Mouse (Mus musculus): ENCODE results near the gene Egln1.

Egln1 gene

DNA sequence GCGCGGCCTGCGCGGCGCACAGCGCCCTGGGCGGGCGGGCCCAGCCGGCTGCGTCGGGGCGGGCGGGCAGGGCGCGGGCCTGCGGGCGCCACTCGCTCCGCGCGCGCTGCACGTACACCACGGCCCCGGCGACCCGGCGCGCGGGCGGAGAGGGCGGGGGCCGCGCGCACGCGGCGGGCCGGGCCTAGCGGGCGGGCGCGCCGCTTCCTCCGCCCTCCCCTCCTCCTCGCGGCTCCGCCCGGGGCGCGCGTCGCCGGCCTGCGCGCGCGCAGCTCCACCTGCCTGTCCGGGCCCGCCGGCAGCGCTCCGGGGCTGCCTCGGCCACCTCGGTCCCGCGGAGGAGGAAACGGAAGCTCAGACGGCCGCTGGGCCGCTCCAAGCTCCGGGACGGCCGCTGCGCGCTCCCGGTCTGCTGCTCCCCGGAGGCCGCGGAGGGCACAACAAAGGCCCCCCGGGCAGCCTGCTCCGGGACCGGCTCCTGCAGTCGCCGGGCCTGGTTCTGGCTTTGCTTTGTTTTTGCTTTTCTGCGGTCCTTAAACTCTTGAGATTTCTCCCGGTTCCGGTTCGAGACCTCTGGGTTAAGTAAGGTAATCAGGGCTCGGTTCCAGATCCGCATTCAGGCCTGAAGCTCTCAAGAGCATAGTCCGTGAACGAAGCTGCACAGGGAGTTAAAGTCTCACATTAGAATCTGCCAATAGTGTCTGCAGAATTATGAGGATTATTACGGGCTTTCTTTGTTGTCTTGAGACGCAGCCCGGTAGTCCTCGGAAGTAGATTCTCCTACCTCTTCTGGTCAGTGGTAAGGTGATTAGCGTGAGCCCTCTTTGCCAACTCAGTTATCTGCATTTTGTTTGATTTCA, at the start of gene Egln1:
TSS of gene Egln1 (minus strand) at position 116 of the 860 bp plus-strand sequence.
- peak; percentile 63 to 70 for DNase-seq

DNA sequence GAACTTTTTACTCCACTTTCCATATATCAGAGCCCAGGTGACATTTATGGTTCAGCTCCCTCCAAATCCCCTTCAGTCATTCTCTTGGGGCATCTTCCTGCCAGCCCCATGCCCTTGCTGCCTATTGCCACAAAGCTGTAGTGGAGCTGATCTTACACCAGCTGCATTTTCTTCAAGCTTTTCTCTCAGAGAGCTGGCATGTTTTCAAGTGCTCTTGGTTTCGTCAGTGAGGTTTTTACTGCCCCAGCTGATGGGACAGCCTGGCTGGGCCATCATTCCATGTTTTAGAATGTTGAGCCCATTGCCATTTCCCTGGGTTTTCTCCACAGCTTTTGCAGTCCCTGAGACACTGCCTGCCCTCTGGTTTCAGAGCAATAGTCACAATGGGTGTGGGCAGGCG, 46.7 kb upstream of the Egln1 start:
- no peak for DNase-seq

DNA sequence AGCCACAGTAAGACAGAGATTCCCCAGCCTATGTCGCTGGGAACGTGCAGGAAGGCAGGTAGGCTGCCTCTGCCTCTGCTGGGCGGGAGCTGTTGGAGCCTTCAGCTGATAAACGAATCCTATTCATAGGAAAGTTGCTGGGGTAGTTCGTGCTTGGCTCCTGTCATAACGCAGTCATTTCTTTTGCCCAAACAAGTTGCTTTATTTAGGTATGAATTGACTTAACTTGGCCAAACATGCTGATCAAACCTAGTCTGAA, 42.5 kb upstream of the Egln1 start:
- DNase-seq = no peak

DNA sequence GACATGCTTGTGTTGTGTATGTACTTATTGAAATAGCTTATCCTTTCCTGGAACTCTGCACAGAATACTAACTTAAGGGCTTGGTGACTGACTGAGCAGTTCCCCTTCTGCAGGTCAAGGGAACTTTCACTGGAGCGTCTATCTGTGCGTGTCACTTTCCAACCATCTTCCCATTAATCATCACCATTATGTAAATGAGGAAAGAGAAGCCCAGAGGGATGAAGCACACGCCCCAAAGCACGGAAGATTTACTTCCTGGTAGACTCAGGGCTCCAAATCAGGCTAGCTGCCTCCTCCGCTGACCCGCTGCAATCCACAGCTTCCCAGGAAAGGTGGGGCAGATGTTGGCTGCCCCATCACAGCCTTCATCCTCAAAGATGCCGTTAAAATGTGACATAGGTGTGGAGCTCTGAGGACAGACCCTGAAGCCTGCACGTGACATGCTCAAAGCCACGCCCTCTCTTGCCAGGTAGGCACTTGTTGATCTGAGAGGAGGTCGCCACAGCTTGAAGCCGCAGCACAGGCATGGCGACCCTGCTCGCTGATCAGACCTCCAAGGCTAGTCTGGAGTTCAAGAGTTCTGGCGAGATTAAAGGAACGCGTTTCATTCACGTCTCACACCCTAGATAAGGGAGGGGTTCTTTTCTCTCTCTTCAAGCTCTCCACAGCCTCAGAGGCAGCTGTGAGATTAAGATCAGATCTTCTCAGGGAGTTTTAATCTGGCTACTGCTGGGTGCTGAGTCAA, 42.0 kb upstream of the Egln1 start:
- DNase-seq = no peak

DNA sequence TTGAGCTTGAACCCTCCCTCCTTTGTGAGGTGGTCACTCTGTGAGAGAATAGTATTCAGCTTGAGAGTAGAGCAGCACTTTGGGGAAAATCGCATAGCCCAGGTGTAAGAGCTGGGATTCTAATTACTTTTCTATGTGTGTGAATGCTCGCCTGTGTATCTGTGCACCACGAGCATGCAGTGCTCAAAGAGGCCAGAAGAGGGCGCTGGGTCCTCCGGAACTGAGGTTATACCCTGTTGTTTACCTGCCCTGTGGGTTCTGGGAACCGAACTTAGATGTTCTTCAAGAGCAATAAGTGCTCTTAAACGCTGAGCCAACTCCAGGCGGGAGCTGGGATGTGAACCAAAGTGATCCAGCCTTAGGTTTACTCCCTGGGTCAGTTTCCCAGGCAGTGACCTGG, 31.7 kb upstream of the Egln1 start:
- DNase-seq = peak; percentile 3 to 9

DNA sequence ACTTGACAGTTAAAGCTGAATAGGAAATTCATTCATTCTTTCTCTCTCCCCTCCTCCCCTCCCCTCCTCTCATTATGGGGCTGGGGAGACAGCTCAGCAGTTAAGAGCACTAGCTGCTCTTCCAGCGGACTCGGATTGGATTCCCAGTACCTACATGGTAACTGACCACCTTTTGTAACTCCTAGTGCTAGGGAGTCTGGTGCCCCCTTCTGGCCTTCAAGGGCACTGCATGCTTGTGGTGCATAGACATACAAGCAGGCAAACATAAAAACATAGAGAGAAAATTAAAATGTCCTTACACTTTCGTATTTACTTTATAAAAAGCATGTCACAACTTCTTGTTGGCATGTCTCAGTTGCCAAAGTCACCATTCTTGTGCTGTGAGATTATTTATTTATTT, 30.9 kb upstream of the Egln1 start:
- DNase-seq = peak; percentile 32 to 42

DNA sequence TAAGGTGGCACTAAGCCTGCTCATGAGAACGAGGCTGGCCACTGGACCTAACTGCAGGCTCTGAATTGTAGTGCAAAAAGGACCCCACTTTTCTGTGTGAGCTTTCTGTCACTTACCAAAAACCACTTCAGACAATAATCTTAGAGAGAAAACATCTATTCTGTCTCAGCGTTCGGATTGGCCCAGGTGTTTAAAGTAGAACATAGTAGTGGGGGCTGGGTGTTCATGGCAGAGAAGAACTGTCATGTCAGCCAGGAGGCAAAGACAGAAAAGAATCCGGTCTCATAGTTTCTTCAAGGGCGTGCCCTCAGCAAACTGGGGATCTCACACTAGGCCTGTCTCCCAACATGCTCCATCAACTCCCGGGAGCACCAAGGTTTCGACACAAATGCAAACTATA, 28.9 kb upstream of the Egln1 start:
- DNase-seq = no peak

DNA sequence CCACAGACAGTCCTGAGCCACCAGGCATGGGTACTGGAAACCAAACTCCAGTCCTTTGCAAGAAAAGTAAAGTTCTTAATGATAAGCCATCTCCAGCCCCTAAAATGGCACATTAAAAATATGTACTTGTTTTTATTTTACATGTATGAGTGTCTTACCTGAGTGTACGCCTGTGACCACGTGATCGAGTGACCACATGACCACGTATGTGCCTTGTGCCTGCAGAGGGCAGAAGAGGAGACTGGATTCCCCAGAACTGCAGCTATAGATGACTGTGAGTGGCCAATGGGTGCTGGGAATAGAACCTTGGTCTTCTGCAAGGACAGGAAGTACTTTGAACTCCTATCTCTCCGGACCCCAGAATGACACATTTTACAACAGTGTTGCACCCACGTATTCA, 27.1 kb upstream of the Egln1 start:
- DNase-seq = no peak

DNA sequence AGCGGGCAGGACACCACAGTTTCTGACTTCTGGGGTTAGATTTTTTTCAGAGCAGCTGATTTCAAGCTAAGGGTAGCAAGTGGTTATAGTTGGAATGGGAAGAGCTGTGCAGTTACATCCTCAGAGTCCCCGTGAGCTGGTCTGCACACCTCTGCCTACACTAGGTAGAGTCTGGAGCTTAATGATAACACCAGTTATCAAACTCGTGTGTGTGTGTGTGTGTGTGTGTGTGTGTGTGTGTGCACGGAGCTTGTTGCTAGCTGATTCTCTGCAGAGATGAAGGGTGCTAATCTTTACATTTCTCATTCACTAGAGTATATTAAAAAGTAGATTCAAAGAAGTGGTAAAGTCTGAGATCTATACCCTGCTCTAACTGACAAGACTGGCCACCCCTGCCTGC, 25.1 kb upstream of the Egln1 start:
- no peak for DNase-seq

DNA sequence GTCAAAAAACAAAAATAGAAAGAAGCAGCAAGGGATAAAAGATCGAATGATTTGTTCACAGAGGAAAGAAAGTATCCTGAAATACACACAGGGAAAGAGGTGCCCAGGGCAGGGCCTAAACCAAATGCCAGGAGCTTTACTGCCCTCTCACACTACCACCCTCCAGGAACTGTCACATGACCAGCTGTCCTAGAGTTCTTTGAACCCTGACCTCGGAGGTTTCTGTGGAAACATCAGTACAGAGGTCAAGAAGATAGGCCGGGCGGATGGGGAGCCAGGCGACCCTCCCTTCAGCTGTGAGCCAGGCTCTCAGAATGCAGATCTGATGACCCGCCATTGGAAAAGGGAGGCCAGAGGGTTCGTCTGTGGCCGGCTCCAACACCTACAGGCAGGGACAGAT, 24.1 kb upstream of the Egln1 start:
- no peak for DNase-seq

DNA sequence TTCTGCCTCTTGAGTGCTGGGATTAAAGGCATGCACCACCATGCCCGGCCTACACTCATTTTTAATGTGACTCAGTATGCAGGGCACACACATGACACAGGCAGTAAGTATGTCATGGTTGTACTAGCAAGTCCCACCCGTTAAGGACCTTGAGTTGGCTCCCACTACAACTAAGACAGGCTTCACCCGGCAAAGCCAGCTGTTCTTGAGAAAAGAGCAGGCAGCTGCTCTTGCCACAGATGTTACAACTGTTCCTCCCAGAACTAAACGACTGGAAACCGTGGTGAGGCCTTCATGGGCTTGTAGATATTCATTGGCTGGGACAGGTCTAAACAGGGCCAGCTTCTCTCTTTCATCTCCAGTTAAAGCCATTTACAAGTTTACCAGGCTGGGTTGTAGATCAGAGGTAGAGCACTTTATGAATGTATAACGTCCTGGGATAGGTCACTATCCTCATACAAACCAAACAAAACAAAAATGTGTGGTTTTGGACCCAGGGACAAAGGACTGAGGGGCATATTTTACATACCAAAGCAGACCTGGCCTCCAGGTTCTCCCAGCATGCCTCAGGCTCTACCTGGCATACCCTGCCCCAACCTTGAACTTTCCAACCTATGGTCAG, 21.3 kb upstream of the Egln1 start:
- DNase-seq = no peak

DNA sequence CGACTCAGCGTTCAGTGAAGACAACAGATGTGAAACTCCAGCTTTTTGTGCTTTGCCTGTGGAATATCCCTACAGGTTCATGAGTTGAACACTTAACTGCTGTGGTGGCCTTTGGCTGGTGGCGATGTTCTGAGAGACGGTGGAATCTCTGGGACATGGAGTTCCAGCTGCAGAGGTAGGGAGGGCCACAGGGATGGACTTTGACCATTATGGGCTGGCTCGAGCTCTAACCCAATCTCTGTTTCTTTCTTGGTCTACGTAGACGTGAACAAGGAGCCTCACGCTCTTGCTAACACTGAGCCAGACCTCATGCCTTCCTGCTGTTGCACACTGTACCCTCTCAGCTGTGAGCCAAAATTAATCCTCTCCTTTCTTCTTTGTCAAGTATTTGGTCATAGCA, 15.8 kb upstream of the Egln1 start:
- DNase-seq = no peak

DNA sequence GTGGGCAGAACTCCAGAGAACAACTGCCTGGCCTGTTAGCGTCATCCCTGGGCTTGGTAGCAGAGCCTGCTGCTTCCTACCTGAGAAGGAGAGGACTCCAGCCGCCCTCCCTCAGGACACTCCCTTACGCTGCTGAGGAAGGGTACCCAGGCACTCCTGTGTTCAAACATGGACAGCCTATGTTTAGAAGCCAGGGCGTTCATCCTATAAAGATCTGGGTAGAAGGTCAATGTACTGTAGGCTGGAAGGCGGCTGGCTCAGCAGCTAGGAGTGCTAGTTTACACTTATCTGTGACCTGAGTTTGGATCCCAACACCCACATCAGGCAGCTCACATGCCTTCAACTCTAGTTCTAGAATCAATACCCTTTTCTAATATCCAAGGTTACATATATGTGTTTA, 14.1 kb upstream of the Egln1 start:
- DNase-seq = no peak

DNA sequence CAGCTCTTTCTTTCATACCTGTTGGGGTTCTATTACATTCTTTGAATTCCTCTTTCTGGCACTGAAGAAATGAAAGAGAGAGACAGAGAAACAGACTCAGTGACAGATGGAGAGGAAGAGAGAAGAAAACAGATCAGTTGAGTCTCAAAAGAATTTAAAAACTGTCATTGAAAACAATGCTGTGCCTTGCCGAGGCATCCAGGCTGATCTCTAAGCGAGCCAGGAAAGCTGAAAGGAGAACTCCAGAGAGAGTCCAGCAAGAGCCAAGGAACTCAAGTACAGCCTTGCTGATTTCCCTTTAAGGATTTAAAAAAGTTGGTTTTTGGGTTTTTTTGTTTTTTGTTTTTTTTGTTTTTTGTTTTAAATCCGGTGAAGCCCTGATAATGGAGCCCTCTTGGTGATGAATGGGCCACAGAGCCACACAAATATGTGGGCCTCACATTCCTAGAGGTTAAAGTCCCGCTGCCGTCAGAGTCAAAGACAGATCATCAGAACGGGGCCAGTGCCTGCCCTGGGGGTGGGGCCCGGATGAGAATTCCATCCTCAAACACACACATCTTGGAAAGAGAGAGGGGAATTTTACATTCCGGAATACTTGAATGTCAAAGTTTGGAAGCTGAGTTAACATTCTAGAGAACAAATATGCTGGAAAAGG, 11.2 kb upstream of the Egln1 start:
- no peak for DNase-seq

DNA sequence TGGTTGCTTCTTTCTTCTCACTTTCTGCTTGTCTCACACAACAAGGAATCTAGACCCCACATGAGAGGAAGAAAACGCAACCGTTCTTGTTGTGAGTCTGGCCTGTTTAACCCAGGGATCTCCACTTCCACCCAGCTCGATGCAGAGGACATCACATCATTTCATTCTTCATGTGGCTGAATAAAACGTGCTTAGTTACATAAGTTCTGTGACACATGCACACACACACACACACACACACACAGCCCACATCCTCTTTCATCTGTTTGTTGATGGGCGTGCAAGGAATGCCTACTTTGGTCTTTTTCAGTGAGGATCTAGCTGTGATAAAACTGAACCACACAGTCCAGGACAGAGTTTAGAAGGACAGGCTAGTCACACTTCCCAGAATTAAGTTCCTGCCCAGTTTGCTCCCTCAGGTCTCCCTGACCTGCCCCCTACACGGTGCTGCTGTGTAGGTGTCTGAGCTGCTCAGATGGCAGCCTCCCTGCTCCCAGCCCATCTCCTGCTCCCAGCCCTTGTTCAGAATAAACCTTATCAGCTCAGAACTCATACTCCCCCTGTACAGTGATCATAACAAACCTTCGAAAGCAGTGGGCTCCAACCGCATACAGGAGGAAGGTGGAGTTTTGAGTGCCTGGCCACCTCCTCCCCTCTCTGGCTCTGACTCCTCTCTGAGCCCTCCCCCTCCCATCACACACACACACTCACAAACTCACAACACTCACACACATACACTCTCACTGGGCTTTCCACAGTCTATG, 10.5 kb upstream of the Egln1 start:
- no peak for DNase-seq

DNA sequence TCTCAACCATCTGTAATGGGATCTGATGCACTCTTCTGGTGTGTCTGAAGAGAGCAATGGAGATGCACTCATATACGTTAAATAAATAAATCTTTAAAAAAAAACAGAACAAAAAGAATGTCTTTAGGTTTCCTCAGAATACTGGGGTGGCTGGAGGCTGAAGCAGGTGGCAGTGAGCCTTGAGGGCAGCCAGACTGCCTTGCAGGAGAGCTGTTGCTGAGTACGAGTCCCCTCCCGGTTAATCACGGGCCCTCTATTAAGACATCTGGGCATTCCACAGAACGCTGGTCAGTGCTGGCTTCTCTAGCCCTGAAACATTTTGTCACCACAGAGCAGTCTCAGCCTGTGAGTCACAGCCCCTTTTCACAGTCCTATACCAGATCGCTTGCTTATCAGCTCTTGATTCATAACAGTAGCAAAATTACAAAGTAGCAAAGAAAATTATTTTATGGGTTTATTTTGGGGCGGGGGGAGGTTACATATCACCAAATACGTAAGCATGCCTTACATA, 5.5 kb upstream of the Egln1 start:
- DNase-seq = no peak

DNA sequence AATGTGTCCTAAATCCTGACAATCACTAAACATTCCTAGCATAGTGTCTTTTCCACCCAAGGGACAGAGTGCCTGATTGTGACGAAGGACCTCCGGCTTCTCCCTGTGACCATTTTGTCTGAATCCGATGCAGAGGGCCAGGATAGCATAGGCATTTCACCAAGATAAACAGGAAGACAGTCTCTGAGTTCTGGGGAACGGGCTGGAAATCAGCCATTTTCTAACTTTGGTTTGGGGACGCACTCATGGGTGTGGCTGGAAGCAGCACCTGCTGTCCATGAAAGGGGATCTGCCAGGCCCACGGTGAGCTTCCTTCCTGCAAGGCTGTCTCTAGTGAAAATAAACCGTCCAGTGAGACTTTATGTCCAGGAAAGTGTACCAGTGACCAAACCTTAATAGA, 4.1 kb upstream of the Egln1 start:
- DNase-seq = no peak

DNA sequence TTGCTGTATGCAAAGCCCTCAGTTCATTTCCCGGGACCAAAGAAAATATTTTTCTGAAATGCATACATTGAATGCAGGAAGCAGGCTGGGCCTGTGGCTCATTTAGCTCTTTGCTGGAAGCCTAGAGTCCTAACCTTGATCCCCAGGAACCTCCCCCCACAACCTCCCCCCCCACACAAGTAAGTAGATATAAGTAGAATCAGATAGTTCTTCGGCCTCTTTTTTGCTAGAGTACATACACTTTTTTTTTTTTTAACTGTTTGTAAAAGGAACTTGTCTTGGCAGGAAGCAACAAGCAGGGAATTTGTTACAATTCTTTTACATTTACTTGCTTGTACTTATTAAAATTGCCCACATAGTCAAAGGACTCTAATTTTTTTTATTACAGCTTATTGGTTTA, 1.7 kb upstream of the Egln1 start:
- DNase-seq = no peak

DNA sequence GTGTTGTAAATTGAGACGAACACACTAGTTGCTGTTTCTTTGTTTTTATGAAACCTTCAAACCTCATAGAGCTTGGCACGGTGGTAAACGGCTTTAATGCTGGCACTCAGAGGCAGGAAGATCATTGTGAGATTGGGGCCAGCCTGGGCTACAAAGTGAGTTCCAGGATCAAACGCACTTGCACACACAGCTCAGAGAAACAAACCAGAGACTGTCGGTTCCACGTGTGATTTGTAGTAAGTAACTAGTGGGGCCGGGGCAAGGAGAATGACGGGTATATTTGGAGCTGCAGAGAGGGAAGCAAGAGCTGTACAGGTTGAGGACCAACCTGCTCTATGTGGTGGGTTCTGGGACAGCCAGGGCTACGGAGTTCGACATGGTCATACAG, 939 bp upstream of the Egln1 start:
- peak; percentile 11 for DNase-seq

DNA sequence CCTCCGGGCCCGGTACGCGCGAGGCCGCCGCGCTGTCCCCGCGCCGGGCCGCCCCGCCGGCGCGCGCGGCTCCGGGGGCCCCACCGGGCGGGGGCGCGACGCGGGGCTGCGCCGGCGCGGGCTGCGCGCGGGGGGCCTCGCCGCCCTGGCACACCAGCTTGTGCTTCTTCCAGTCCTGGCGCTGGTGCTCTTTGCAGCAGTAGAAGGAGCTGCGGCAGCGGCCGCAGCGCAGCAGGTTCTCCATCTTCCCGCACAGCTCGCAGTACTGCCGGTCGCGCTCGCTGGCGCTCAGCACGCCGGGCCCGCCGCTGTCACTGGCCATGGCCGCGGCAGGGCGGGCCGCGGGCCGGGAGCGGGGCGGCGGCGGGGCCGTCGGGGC, 402 bp downstream of the Egln1 start:
- DNase-seq = no peak

DNA sequence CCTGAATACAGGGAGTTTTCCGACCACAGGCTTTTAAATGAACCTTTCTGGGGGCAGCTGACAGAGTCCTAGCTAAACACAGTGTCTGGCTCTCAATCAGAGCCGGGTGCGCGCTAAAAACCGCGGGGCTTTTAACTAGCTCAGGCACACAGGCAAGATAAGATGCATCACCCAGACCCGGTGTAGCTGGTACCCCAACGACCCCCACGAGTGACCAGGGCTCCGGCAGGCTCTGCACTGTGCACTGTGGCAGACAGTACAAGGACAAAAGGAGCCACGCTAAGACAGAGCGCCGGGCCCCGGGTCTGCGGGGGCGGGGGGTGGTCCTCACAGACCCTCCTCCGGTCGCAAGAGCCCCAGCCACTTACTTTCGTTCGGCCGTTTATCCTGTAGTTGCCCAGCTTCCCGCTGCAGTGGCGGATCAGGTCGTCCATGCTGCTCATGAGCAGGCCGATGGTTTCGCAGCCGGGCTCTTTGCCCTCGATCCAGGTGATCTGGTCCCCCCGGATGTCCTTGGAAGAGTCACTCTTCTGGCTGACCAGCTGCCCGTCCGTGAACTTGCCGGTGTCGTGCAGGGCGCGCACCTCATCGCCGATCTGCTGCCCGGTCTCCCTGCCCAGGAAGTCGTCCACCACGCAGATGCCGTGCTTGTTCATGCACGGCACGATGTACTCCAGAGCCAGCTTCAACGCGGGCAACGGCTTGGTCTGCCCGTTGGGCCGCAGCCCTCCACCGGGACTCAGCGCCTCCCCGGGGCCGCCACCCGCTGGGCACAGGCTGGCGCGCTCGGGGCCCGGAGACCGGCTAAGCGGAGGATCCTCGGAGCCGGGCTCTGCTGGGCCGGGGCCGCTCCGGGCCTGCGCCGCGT, 1.0 kb downstream of the Egln1 start:
- peak; percentile 35 to 45 for DNase-seq

DNA sequence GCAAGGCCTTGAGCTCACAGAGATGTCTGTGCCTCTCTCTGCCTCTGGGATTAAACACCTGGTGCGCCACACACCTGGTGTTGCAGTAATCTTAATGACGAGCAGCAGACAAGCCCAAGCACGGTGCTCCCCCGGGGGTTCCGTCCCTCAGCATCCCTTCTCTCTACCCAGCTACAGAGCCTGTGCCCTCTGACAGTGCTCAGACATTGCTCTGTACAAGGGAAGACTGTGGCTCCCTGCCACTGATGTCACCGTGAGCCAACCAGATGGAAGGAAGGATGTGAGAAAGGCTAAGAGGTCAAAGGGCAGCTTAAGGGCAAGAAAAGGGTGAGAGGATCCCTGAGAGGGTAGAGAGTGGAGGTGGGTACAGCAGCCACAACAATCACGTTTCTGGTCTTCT, 4.7 kb downstream of the Egln1 start:
- no peak for DNase-seq
